Mouse (Mus musculus): Measurements from ENCODE around the gene Zscan22.
A peak's percentile ranks its signal among the peaks of the same experiment; 100 is the strongest.
"Not testable (repeated sequence)": the region's sequence is repeated elsewhere in the genome, so short reads cannot be mapped to it uniquely, and the experiment has no call there.

The Zscan22 gene

DNA sequence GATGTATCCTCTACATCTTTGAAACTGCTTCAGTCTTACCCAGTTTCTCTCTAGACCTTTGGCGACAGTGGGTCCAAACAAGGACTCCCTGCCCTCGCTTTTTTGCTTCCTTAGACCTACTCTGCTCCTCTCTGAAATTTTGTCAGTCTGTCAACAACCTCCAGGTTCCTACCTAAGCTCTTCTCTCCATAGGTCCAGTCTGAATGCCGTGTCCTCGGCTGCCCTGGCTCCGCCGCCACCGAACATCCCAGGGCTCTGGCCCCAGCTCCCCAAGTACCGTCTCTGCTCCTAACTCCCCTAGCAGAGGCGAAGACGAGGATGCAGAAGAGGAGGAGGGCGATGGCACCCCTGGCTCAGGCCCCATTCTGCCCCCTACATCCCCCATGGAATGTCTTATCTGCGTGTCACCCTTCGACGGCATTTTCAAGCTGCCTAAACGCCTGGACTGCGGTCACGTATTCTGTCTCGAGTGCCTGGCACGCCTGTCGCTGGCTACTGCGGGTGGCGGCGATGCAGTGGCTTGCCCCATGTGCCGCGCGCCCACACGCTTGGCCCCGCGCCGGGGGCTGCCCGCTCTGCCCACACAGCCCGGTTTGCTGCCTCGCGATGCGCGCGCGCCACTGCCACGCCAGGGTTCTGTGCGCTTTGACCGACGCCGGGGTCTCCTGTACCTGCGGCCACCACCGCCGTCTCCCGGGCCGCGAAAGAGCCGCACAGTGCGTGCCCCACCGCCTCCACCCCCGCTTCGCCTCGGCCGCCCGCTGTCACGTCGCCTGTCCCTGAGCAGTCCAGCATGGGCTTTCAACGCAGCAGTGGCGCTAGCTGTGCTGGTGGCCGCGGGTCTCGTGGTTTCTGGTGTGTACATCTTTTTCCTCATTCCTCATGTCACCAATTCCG, 30.3 kb downstream of the Zscan22 start:
- DNase-seq (ENCODE audit: low spot score in 2 of 2): peak in 1 of 2 experiments; percentile 37

DNA sequence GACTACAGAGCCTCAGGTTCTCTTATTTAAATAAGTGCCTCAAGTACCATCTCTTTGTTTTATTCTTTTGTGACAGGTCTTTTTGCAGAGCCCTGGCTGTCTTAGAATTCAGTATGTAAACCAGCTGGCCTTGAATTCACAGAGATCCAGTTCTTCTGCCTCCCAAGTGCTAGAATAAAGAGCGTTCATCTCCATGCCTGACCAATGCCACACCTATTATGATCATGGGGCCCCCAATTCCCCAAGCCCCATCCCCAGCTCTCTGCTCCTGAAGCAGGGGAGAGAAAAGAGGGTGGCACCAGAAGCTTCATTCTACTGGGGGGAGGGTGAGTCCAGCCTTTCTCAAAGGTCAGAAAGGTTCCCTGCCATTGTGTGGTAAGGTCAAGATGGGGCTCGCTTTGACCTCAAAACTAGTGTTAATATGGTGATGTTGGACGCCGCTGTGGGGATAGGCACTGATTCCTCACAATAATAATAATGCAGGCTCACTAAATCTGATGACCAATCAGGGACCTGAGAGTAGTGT, 36.1 kb downstream of the Zscan22 start:
- DNase-seq (ENCODE audit: low spot score in 2 of 2): no peak

DNA sequence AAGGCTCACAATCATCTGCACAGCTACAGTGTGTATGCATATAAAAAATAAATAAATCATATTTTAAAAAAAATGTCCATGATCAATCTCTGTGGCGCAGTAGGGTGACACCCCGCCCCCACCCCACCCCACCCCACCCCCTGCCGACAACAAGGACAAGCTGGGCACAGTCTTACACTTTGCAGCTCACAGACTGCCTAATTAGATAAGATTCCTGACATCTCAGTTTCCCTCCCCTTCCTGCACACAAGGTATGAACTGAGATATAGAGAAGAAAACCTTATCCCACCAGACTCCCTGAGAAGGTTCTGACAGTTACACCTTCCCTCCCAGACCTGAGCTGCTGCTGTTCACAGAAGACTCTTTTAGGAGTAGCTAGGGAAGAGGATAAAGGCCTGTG, 37.2 kb downstream of the Zscan22 start:
- DNase-seq (ENCODE audit: low spot score in 2 of 2): no peak

DNA sequence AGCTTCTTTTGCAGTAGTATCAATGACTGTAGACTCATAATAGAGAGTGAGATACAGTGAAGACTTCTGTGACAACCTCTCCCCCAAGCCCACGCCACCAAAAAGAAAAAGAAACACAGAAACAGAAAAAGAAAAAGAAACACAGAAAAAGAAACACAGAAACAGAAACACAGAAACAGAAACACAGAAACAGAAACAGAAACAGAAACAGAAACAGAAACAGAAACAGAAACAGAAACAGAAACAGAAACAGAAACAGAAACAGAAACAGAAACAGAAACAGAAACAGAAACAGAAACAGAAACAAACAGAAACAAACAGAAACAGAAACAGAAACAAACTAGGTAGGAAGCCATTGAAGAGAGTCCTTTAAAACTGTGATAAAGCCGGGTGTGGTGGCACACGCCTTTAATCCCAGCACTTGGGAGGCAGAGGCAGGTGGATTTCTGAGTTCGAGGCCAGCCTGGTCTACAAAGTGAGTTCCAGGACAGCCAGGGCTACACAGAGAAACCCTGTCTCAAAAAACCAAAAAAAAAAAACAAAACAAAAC, 39.7 kb downstream of the Zscan22 start:
- not testable (repeated sequence) for DNase-seq (ENCODE audit: low spot score in 2 of 2)

DNA sequence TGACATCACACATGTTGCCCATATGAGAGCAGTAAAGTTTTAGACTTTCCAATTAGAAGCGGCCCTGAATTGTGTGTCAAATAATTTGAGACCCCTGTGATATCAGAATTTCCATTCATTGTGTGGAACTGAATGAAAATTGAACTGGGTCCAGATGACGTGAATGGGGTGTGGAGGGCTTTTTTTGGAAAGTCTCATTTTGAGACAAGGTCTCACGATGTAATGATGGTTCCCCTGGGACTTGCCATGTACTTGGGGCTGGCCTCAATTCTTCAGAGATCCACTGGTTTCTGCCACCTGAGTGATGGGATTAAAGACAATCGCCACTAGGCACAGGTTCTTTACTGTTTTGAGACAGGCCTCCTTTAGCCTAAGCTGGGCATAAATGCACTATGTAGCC, 43.0 kb downstream of the Zscan22 start:
- DNase-seq (ENCODE audit: low spot score in 2 of 2): no peak

DNA sequence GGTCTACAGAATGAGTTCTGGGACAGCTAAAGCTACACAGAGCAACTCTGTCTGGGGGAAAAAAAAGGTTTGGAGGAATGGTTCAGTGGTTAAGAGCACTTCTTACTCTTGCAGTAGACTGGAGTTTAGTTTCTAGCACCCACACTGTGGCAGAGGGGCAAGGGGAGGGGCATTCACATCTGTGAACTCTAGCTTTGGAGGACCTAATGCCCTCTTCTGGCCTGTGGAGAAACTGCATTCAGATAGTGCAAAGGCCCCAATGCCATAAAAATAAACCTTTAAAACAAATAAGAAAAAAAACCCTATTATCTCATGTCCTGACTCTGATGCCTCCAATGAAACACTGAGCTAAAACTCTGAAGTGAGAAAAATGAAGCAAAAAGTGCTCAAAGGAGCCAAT, 45.9 kb downstream of the Zscan22 start:
- no peak for DNase-seq (ENCODE audit: low spot score in 2 of 2)

DNA sequence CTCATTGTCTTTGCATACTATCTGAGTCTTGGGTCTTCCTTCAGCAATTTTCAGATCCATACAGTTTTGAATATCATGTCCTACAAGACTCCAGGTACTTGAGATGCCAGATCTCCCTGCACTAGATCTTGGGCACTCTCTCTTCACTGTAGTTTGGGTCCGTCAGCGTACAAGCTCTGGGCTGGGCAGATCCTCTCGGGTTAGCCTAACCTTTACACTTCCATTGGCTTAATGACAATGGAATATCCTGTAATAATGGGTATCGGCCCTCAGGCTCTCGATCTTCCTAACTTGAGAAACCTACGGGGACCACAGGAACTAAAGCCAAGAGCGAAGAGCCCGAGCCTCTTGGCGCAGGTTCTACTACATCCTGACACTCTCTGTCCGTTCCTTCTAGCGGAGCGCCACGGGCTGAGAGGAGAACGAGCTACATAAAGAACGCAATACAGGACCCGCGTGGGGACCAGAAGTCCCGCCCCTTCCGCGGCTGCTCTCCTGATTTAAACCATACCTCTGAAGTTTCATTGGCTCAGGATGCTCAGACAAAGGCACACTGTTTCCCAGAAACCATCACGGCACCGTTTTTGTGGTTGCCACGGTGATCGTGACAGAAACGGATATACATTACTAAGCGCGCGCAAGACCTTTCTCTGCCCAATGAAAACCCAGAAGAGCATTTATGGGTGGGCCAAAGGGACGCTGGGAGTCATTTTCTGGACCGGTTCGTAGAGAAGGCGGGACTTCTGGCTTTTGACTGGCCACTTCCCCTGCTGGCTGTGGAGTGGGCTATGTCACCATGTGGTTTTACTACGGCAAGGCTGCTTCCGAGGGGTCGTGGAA, 51.6 kb downstream of the Zscan22 start:
- peak; percentile 98 to 99 for DNase-seq (ENCODE audit: low spot score in 2 of 2)

DNA sequence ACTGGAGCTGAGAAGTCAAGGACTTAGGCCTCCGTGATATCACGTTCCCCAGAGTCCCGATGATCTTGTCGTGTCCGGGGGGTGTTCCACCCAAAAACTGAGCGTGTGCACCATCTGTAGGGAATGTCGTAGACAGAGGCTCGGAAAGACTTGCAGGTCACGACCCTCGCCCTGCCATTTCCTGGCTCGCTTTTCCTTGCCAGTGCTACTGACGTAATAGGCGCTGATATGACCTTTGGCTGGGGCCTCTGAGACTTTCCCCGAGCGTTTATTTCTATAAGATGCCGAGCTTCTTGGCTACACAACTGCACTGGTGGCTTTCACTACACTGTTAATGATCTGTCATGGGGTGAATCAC, 52.2 kb downstream of the Zscan22 start:
- no peak for DNase-seq (ENCODE audit: low spot score in 2 of 2)

DNA sequence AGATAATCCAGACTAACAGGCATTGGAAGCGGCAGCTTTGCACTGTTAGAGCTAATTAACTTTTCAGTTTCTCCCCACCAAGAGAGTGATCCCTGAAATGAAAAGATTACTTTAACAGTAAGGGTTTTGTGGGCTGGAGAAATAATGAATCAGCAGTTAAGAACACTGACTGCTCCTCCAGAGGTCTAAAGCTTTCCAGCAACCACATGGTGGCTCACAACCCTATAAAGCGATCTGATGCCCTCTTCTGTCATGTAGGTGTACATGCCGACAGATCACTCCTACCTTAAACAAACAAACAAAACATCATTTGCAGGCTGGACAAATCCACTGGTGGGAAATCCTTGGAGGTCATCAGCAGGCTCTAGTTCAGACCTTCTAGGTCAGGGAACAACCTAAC, 57.3 kb downstream of the Zscan22 start:
- no peak for DNase-seq (ENCODE audit: low spot score in 2 of 2)

DNA sequence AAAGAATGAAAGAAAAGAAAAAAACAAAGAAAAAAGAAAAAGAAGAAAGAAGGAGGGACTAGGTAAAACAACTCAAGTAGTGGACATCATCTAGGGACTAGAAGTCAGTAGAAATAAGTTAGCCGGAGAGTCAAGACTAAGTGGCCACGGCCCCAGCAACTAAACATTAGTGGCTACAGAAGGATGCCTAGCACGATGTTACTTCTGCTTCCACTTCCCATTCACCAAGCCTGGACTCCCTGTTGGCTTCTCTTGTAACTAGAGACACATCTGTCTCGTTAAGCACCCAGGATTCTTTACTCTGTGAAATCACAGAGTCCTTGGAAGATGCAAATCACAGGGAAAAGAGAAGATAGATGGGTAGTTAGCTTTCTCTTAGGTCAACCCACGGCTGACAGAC, 59.9 kb downstream of the Zscan22 start:
- DNase-seq (ENCODE audit: low spot score in 2 of 2): no peak
